Mouse (Mus musculus): Measurements from ENCODE around the gene Zfp42. TPM values are rescaled to one million over a fixed set of nuclear protein-coding genes. Genes with fewer than 3 reads are reported as not detected.

Gene Zfp42
- polyA plus RNA-seq, 1 experiment from 2014 or later, result not detected

- Histone ChIP-seq H3K9me3 (ENCODE audit: low read length) (no peaks in the 10 kb centered on the region), H3K27me3 (replicated peaks; ENCODE audit: insufficient read depth, low read length) (no peaks in the 10 kb centered on the region), H3K9ac (replicated peaks; ENCODE audit: low read depth) (no peak overlapping the region), H3K4me3 (ENCODE audit: low read depth, low read length) (no peak overlapping the region), H3K27ac (ENCODE audit: low read length) (no peak overlapping the region), H3K4me2 (replicated peaks; ENCODE audit: low read depth, low read length) (no peak overlapping the region), H3K4me1 (ENCODE audit: insufficient read depth, low read depth, low read length) (no peaks in the 10 kb centered on the region), H3K36me3 (ENCODE audit: insufficient read depth, low read length) (no peaks in the 10 kb centered on the region)
- DNase-seq (ENCODE audit: low spot score) (no peak), ATAC-seq (no peak)
- no peak for TF ChIP-seq EP300 (IDR thresholded peaks at IDR 0.05)
- TF ChIP-seq CTCF (IDR thresholded peaks at IDR 0.05), result no peak
- WGBS, result 89% methylated on average over 21 of the region's 21 CpGs
Observed at GRCm38 (mm10) chr8:43295826-43296225, 11.0 kb downstream of the Zfp42 start.

- Histone ChIP-seq H3K4me3 (ENCODE audit: low read depth, low read length) (no peak overlapping the region), H3K4me2 (replicated peaks; ENCODE audit: low read depth, low read length) (no peak overlapping the region), H3K27ac (ENCODE audit: low read length) (no peak overlapping the region), H3K9me3 (ENCODE audit: low read length) (no peaks in the 10 kb centered on the region), H3K36me3 (ENCODE audit: insufficient read depth, low read length) (no peaks in the 10 kb centered on the region), H3K9ac (replicated peaks; ENCODE audit: low read depth) (no peak overlapping the region), H3K27me3 (replicated peaks; ENCODE audit: insufficient read depth, low read length) (no peaks in the 10 kb centered on the region), H3K4me1 (ENCODE audit: insufficient read depth, low read depth, low read length) (no peaks in the 10 kb centered on the region)
- no peak for ATAC-seq
- 84% methylated on average over 4 of the region's 4 CpGs for WGBS
- TF ChIP-seq CTCF (IDR thresholded peaks at IDR 0.05) (no peak), EP300 (IDR thresholded peaks at IDR 0.05) (no peak)
- DNase-seq (ENCODE audit: low spot score), result no peak
Observed at GRCm38 (mm10) chr8:43294191-43294590, 12.6 kb downstream of the Zfp42 start.

- DNase-seq (ENCODE audit: low spot score), result no peak
- Histone ChIP-seq H3K4me1 (ENCODE audit: insufficient read depth, low read depth, low read length) (no peaks in the 10 kb centered on the region), H3K27ac (ENCODE audit: low read length) (no peak overlapping the region), H3K4me3 (ENCODE audit: low read depth, low read length) (no peak overlapping the region), H3K4me2 (replicated peaks; ENCODE audit: low read depth, low read length) (no peak overlapping the region), H3K9me3 (ENCODE audit: low read length) (no peaks in the 10 kb centered on the region), H3K36me3 (ENCODE audit: insufficient read depth, low read length) (no peaks in the 10 kb centered on the region), H3K27me3 (replicated peaks; ENCODE audit: insufficient read depth, low read length) (no peaks in the 10 kb centered on the region), H3K9ac (replicated peaks; ENCODE audit: low read depth) (no peak overlapping the region)
- ATAC-seq, result no peak
- WGBS, result 93% methylated on average over 5 of the region's 5 CpGs
- TF ChIP-seq CTCF (IDR thresholded peaks at IDR 0.05) (no peak), EP300 (IDR thresholded peaks at IDR 0.05) (no peak)
Observed at GRCm38 (mm10) chr8:43290424-43291111, 16.2 kb downstream of the Zfp42 start.

- H3K36me3 ChIP-seq (ENCODE audit: insufficient read depth, low read length), result no peaks in the 10 kb centered on the region
- TF ChIP-seq EP300 (IDR thresholded peaks at IDR 0.05) (no peak), CTCF (IDR thresholded peaks at IDR 0.05) (no peak)
- WGBS, result 91% methylated on average over 5 of the region's 5 CpGs
- no peak overlapping the region for H3K4me3 ChIP-seq (ENCODE audit: low read depth, low read length)
- H3K9ac ChIP-seq (replicated peaks; ENCODE audit: low read depth), result no peak overlapping the region
- no peaks in the 10 kb centered on the region for H3K4me1 ChIP-seq (ENCODE audit: insufficient read depth, low read depth, low read length)
- no peaks in the 10 kb centered on the region for H3K27me3 ChIP-seq (replicated peaks; ENCODE audit: insufficient read depth, low read length)
- H3K4me2 ChIP-seq (replicated peaks; ENCODE audit: low read depth, low read length), result no peak overlapping the region
- DNase-seq (ENCODE audit: low spot score) (no peak), ATAC-seq (no peak)
- no peaks in the 10 kb centered on the region for H3K9me3 ChIP-seq (ENCODE audit: low read length)
- no peak overlapping the region for H3K27ac ChIP-seq (ENCODE audit: low read length)
Observed at GRCm38 (mm10) chr8:43289781-43290180, 17.0 kb downstream of the Zfp42 start.

- Histone ChIP-seq H3K27me3 (replicated peaks; ENCODE audit: insufficient read depth, low read length) (no peaks in the 10 kb centered on the region), H3K9me3 (ENCODE audit: low read length) (no peaks in the 10 kb centered on the region), H3K4me3 (ENCODE audit: low read depth, low read length) (no peak overlapping the region), H3K4me2 (replicated peaks; ENCODE audit: low read depth, low read length) (no peak overlapping the region), H3K27ac (ENCODE audit: low read length) (no peak overlapping the region), H3K36me3 (ENCODE audit: insufficient read depth, low read length) (no peaks in the 10 kb centered on the region), H3K4me1 (ENCODE audit: insufficient read depth, low read depth, low read length) (no peaks in the 10 kb centered on the region), H3K9ac (replicated peaks; ENCODE audit: low read depth) (no peak overlapping the region)
- TF ChIP-seq EP300 (IDR thresholded peaks at IDR 0.05) (no peak), CTCF (IDR thresholded peaks at IDR 0.05) (no peak)
- 67% methylated on average over 1 of the region's 1 CpGs for WGBS
- ATAC-seq (no peak), DNase-seq (ENCODE audit: low spot score) (no peak)
Observed at GRCm38 (mm10) chr8:43288840-43289239, 17.9 kb downstream of the Zfp42 start.

- WGBS, result 81% methylated on average over 6 of the region's 6 CpGs
- no peak overlapping the region for H3K4me3 ChIP-seq (ENCODE audit: low read depth, low read length)
- no peaks in the 10 kb centered on the region for H3K4me1 ChIP-seq (ENCODE audit: insufficient read depth, low read depth, low read length)
Observed at GRCm38 (mm10) chr8:43287456-43287855, 19.3 kb downstream of the Zfp42 start.

More at GRCm38 (mm10) chr8:43287456-43287855, 19.3 kb downstream of the Zfp42 start:
- Histone ChIP-seq H3K27me3 (replicated peaks; ENCODE audit: insufficient read depth, low read length) (no peaks in the 10 kb centered on the region), H3K9me3 (ENCODE audit: low read length) (no peaks in the 10 kb centered on the region), H3K27ac (ENCODE audit: low read length) (no peak overlapping the region), H3K36me3 (ENCODE audit: insufficient read depth, low read length) (no peaks in the 10 kb centered on the region), H3K4me2 (replicated peaks; ENCODE audit: low read depth, low read length) (no peak overlapping the region), H3K9ac (replicated peaks; ENCODE audit: low read depth) (no peak overlapping the region)
- ATAC-seq, result no peak
- no peak for DNase-seq (ENCODE audit: low spot score)
- no peak for TF ChIP-seq CTCF (IDR thresholded peaks at IDR 0.05)
- no peak for TF ChIP-seq EP300 (IDR thresholded peaks at IDR 0.05)
